Mouse (Mus musculus) thymus, adult 2 months (tissue): ENCODE results near the gene Utrn. TPM values are rescaled to one million over a fixed set of nuclear protein-coding genes. Genes with fewer than 3 reads are reported as not detected.

Experiments used
- DNase-seq: peaks from one replicate; pipeline ENCODE4 v3.0.0; 2021
- H3K27ac ChIP-seq: fragments of 200-500 bp; 2 replicates; pipeline ENCODE4 v1.5.1; 2012; ENCODE audit warnings: low read length, control low read depth; ENCODE audit not compliant: control insufficient read depth, insufficient read depth
- H3K27me3 ChIP-seq: fragments of 200-500 bp; 2 replicates; pipeline ENCODE4 v1.6.1; 2012; ENCODE audit warnings: mild to moderate bottlenecking, low read length, moderate library complexity, mixed read lengths; ENCODE audit not compliant: control insufficient read depth, insufficient read depth
- H3K36me3 ChIP-seq: fragments of 200-500 bp; 2 replicates; pipeline ENCODE4 v1.6.1; 2012; ENCODE audit warnings: mild to moderate bottlenecking, low read length, moderate library complexity; ENCODE audit not compliant: control insufficient read depth, insufficient read depth
- H3K4me1 ChIP-seq: fragments of 200-500 bp; replicated peaks from 2 replicates; pipeline ENCODE4 v1.6.1; 2012; ENCODE audit warnings: low read length; ENCODE audit not compliant: control insufficient read depth, insufficient read depth
- H3K4me3 ChIP-seq: fragments of 200-500 bp; 2 replicates; pipeline ENCODE4 v1.5.1; 2012; ENCODE audit warnings: mild to moderate bottlenecking, low read length, control low read depth, moderate library complexity; ENCODE audit not compliant: control insufficient read depth, insufficient read depth
- CTCF ChIP-seq: fragments of 200-500 bp; IDR thresholded peaks from 2 replicates; pipeline ENCODE4 v1.5.1; 2012; ENCODE audit warnings: mild to moderate bottlenecking, control low read depth, low read length, moderate library complexity, borderline replicate concordance; ENCODE audit not compliant: control insufficient read depth, poor library complexity, insufficient read depth; ENCODE audit errors: extremely low read depth
- POLR2A ChIP-seq: fragments of 200-500 bp; IDR thresholded peaks from 2 replicates; pipeline ENCODE4 v1.6.1; 2012; ENCODE audit warnings: mild to moderate bottlenecking, low read length, control low read depth, moderate library complexity; ENCODE audit not compliant: control insufficient read depth, poor library complexity, insufficient read depth; ENCODE audit errors: extremely low read depth
- WGBS: fragments of 180-500 bp; shearing (Covaris S2); methylation state at CpG from one replicate; pipeline ENCODE4 v1.1.7; 2018; 5-methylcytosine and 5-hydroxymethylcytosine counted together
- polyA plus RNA-seq: library from polyadenylated mRNA; depleted of rRNA; stranded (reverse); fragments of >200 nt; gene quantifications from 2 replicates; pipeline ENCODE4 v1.2.3, GENCODE M21; 2012

Utrn gene
- polyA plus RNA-seq, 1 experiment, result 30.3 TPM

GRCm38 (mm10) chr10:12414967-12415366 lies 454.2 kb downstream of the Utrn start:
- 95% methylated on average over 3 of the region's 3 CpGs for WGBS
- Histone ChIP-seq H3K4me3 (no peak overlapping the region), H3K36me3 (peaks cover 3% of the 10 kb centered on the region; the same call in 1 of the 2 replicates), H3K27me3 (no peaks in the 10 kb centered on the region), H3K4me1 (no peaks in the 10 kb centered on the region), H3K27ac (no peak overlapping the region)
- DNase-seq, result no peak
- TF ChIP-seq CTCF, result no peak
- TF ChIP-seq POLR2A, result no peak

DNA sequence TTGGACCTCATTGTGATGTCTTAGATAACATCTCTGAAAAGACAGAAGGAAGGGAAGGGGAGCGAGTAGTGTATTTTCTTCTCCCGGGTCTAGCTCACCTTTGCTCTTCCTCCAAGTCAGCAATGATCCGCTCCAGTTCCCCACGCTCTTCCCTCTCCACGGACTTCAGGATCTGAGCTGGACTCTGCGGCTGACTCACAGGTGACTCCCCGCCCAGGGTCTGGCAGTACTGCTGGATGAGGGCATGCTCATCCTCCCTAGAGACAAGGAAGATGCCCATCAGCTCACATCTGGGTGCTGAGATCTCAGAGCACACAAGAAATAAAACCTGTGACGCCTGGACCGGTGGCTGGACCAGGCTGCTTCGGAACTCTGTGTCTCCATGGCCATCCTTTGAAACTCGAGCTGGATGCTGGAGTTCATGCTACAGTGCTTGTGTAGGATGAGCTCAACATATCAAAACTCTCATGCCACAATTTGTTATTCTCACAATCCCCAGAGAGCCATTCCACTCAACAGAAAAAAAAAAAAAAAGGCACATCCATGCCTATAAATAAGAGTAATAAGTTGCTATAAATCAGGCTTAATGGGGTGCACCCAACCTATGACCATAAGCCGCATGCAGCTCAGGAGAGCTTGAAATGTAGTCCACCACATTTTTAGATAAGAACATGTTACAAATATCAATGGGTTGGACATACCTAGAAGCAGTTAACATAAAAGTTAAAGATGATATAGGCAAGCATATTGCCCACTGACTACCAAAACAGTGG lies 462.6 kb downstream of the Utrn start:
- H3K27me3 ChIP-seq, result no peaks in the 10 kb centered on the region
- no peak overlapping the region for H3K4me3 ChIP-seq
- H3K36me3 ChIP-seq, result peaks cover 17% of the 10 kb centered on the region; the same call in 1 of the 2 replicates
- H3K4me1 ChIP-seq, result no peaks in the 10 kb centered on the region
- H3K27ac ChIP-seq, result no peak overlapping the region
- TF ChIP-seq POLR2A (no peak), CTCF (no peak)
- 96% methylated on average over 12 of the region's 12 CpGs for WGBS
- DNase-seq, result no peak

DNA sequence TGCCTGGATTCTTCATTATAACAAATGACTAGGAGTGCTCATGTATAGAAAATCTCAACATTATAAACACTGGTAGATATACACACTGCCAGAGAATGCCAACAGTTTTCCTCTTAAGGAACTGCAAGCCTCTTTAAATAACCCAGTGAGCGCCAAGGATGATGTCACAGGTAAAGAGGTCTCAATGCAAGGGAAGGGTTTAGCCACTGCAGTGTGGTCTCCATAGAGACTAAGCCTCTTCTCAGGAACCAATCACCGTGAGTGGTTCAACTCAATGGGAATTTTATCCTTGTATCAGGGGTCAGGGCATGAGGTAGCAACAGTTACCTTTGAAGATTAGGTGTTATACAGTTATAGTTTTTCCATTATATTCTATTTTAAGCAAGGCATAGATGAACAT lies 469.7 kb downstream of the Utrn start:
- no peak overlapping the region for H3K27ac ChIP-seq
- no peaks in the 10 kb centered on the region for H3K4me1 ChIP-seq
- WGBS, result 98% methylated on average over 2 of the region's 2 CpGs
- peaks cover 10% of the 10 kb centered on the region; the same call in 1 of the 2 replicates for H3K36me3 ChIP-seq
- DNase-seq, result no peak
- H3K27me3 ChIP-seq, result no peaks in the 10 kb centered on the region
- H3K4me3 ChIP-seq, result no peak overlapping the region
- TF ChIP-seq POLR2A (no peak), CTCF (no peak)

DNA sequence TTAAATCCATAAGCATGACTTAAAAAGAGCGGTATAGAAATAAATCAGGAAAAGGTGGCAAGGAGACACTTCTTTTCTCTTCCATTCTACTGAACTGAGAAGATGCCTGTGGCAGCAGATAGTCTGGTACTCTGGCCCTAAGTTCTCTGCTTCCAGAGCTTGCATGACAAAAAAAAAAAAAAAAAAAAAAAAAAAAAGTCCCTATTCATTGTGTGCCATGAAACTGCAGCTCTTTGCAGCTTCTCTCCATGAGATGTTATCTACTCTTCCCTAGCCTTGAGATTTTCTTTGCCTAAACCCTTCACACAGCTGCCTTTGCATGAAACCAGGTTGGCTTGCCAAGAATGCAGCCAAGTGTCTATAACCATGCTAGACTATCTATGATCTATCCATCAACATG lies 489.0 kb downstream of the Utrn start:
- TF ChIP-seq POLR2A (no peak), CTCF (no peak)
- DNase-seq, result no peak
- no peaks in the 10 kb centered on the region for H3K4me1 ChIP-seq
- no peaks in the 10 kb centered on the region for H3K27me3 ChIP-seq
- H3K27ac ChIP-seq, result no peak overlapping the region
- H3K4me3 ChIP-seq, result no peak overlapping the region
- H3K36me3 ChIP-seq, result no peaks in the 10 kb centered on the region
- 100% methylated on average over 1 of the region's 1 CpGs for WGBS

DNA sequence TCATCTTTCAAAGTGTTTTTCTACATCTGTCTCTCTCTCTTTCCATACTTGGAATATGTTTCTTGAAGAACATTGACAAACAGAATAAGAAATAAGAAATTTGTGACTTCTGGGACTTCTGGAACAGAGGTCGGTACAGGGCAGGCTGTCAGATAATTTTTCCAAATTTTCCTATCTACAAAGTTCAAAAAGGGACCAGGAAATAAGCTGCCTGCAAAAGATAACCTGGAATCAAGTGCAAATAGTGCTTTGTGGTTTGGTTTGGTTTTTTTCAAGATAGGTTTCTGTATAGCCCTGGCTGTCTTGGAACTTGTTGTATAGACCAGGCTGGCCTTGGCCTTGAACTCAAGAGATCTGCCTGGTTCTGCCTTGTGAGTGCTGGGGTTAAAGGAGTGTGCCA lies 490.0 kb downstream of the Utrn start:
- no peaks in the 10 kb centered on the region for H3K4me1 ChIP-seq
- TF ChIP-seq CTCF (no peak), POLR2A (no peak)
- DNase-seq, result no peak
- H3K36me3 ChIP-seq, result no peaks in the 10 kb centered on the region
- 92% methylated on average over 1 of the region's 1 CpGs for WGBS
- no peaks in the 10 kb centered on the region for H3K27me3 ChIP-seq
- H3K4me3 ChIP-seq, result no peak overlapping the region
- H3K27ac ChIP-seq, result no peak overlapping the region

- H3K27me3 ChIP-seq, result no peaks in the 10 kb centered on the region
- TF ChIP-seq POLR2A (no peak), CTCF (no peak)
- WGBS, result 80% methylated on average over 3 of the region's 3 CpGs
- no peaks in the 10 kb centered on the region for H3K4me1 ChIP-seq
- DNase-seq, result no peak
- no peak overlapping the region for H3K4me3 ChIP-seq
- no peak overlapping the region for H3K27ac ChIP-seq
- H3K36me3 ChIP-seq, result no peaks in the 10 kb centered on the region
These were observed 491.4 kb downstream of the Utrn start for GRCm38 (mm10) chr10:12377727-12378126.

DNA sequence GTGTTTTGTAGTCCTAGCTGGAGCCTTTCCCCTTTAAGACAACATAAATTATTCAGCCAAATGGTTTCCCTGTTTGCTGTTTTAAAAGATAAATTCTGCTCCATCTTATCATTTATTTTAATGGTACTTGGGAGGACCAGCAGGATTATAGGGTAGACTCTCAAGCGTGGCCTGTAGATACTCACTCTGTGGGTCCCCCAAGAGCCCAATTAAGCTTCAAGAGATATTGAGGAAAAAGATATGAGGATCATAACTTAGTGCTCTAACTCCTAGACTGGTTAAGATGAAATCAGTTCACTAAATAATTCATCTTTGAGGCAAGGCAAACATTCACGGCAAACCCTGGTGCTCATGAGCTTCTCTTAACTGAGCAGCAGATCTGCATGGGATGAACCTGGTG lies 493.1 kb downstream of the Utrn start:
- 94% methylated on average over 2 of the region's 2 CpGs for WGBS
- no peaks in the 10 kb centered on the region for H3K36me3 ChIP-seq
- no peaks in the 10 kb centered on the region for H3K4me1 ChIP-seq
- no peak overlapping the region for H3K4me3 ChIP-seq
- no peak for DNase-seq
- no peak overlapping the region for H3K27ac ChIP-seq
- H3K27me3 ChIP-seq, result no peaks in the 10 kb centered on the region
- TF ChIP-seq POLR2A, result no peak
- TF ChIP-seq CTCF, result no peak
